Mouse (Mus musculus) hindbrain, embryonic 12.5 days (tissue): ENCODE data around the gene Dnajb8. TPM values are rescaled to one million over a fixed set of nuclear protein-coding genes. Genes with fewer than 3 reads are reported as not detected.

Source experiments
- ATAC-seq: fragments of 200-750 bp; cut with Nextera tagmentation; 2 replicates; pipeline ENCODE4 v1.8.0; 2017; ENCODE audit warnings: moderate TSS enrichment; ENCODE audit not compliant: low FRiP score
- H3K27ac ChIP-seq: fragments of 300-500 bp; sonication (generic); 2 replicates; pipeline ENCODE4 v1.5.1; 2016; ENCODE audit warnings: mild to moderate bottlenecking
- H3K27me3 ChIP-seq: fragments of 300-500 bp; sonication (generic); 2 replicates; pipeline ENCODE4 v1.6.1; 2016; ENCODE audit warnings: mild to moderate bottlenecking
- H3K36me3 ChIP-seq: fragments of 300-500 bp; sonication (generic); 2 replicates; pipeline ENCODE4 v1.6.1; 2016; ENCODE audit warnings: mild to moderate bottlenecking
- H3K4me1 ChIP-seq: fragments of 300-500 bp; sonication (generic); 2 replicates; pipeline ENCODE4 v1.6.1; 2016
- H3K4me2 ChIP-seq: fragments of 300-500 bp; sonication (generic); replicated peaks from 2 replicates; pipeline ENCODE4 v1.6.1; 2016; ENCODE audit warnings: mild to moderate bottlenecking
- H3K4me3 ChIP-seq: fragments of 300-500 bp; sonication (generic); 2 replicates; pipeline ENCODE4 v1.5.1; 2016; ENCODE audit warnings: mild to moderate bottlenecking
- H3K9ac ChIP-seq: fragments of 300-500 bp; sonication (generic); 2 replicates; pipeline ENCODE4 v1.6.1; 2016; ENCODE audit warnings: mild to moderate bottlenecking, moderate library complexity
- H3K9me3 ChIP-seq: fragments of 300-500 bp; sonication (generic); replicated peaks from 2 replicates; pipeline ENCODE4 v1.6.1; 2016; ENCODE audit warnings: mild to moderate bottlenecking
- WGBS: fragments of 180-500 bp; shearing (Covaris S2); methylation state at CpG from one replicate; pipeline ENCODE4 v1.1.7; 2016; 5-methylcytosine and 5-hydroxymethylcytosine counted together
- polyA plus RNA-seq: library from polyadenylated mRNA; unstranded; fragments of >200 nt; fragmentation: Nextera tagmentation; extraction: Ambion mirVana; gene quantifications from 2 replicates; pipeline ENCODE4 v1.2.1, GENCODE M21; 2016

The Dnajb8 gene
- polyA plus RNA-seq, 1 experiment from 2014 or later: not detected

GRCm38 (mm10) chr6:88201926-88202700 lies 20.0 kb upstream of the Dnajb8 start:
- Histone ChIP-seq H3K27ac (no peak overlapping the region), H3K9me3 (no peaks in the 10 kb centered on the region), H3K4me3 (peak overlapping the region; percentile 11; the same call in 1 of the 2 replicates), H3K27me3 (peaks cover 98% of the 10 kb centered on the region), H3K4me1 (peaks cover 36% of the 10 kb centered on the region), H3K4me2 (peak overlapping the region; percentile 7; the same call in 1 of the 2 replicates), H3K9ac (no peak overlapping the region), H3K36me3 (no peaks in the 10 kb centered on the region)
- no peak for ATAC-seq
- 6% methylated on average over 15 of the region's 15 CpGs for WGBS

GRCm38 (mm10) chr6:88202921-88203690 lies 19.0 kb upstream of the Dnajb8 start:
- H3K4me2 ChIP-seq: peak overlapping the region; percentile 24; the same call in 1 of the 2 replicates
- WGBS: under 1% methylated on average over 24 of the region's 24 CpGs
- peaks cover 98% of the 10 kb centered on the region for H3K27me3 ChIP-seq
- H3K4me1 ChIP-seq: peaks cover 30% of the 10 kb centered on the region
- no peaks in the 10 kb centered on the region for H3K36me3 ChIP-seq
- H3K9ac ChIP-seq: no peak overlapping the region
- no peak overlapping the region for H3K27ac ChIP-seq
- no peak for ATAC-seq
- no peaks in the 10 kb centered on the region for H3K9me3 ChIP-seq
- no peak overlapping the region for H3K4me3 ChIP-seq

GRCm38 (mm10) chr6:88203791-88204405 lies 18.2 kb upstream of the Dnajb8 start:
- Histone ChIP-seq H3K36me3 (no peaks in the 10 kb centered on the region), H3K9me3 (no peaks in the 10 kb centered on the region), H3K4me3 (no peak overlapping the region), H3K27ac (no peak overlapping the region), H3K9ac (no peak overlapping the region), H3K4me1 (peaks cover 22% of the 10 kb centered on the region), H3K27me3 (peaks cover 98% of the 10 kb centered on the region), H3K4me2 (peak overlapping the region; percentile 24; the same call in 1 of the 2 replicates)
- WGBS: 7% methylated on average over 10 of the region's 10 CpGs
- no peak for ATAC-seq

- Histone ChIP-seq H3K4me3 (no peak overlapping the region), H3K27me3 (peaks cover 92% of the 10 kb centered on the region), H3K36me3 (no peaks in the 10 kb centered on the region), H3K9me3 (no peaks in the 10 kb centered on the region), H3K27ac (no peak overlapping the region), H3K4me1 (peaks cover 14% of the 10 kb centered on the region), H3K4me2 (0 out of 2 replicates have a peak overlapping the region, but pooled peaks have one; percentile 1), H3K9ac (no peak overlapping the region)
- no peak for ATAC-seq
- 8% methylated on average over 25 of the region's 25 CpGs for WGBS
Observed at GRCm38 (mm10) chr6:88204531-88205385, 17.3 kb upstream of the Dnajb8 start.

- Histone ChIP-seq H3K4me3 (no peak overlapping the region), H3K4me1 (peaks cover 10% of the 10 kb centered on the region; the same call in 1 of the 2 replicates), H3K36me3 (no peaks in the 10 kb centered on the region), H3K27me3 (peaks cover 86% of the 10 kb centered on the region), H3K9ac (no peak overlapping the region), H3K9me3 (no peaks in the 10 kb centered on the region), H3K27ac (no peak overlapping the region), H3K4me2 (no peak overlapping the region)
- no peak for ATAC-seq
- WGBS: 28% methylated on average over 7 of the region's 7 CpGs
Observed at GRCm38 (mm10) chr6:88205386-88205700, 16.7 kb upstream of the Dnajb8 start.

GRCm38 (mm10) chr6:88205937-88206336 lies 16.1 kb upstream of the Dnajb8 start:
- H3K9ac ChIP-seq: no peak overlapping the region
- WGBS: 10% methylated on average over 9 of the region's 9 CpGs
- H3K4me3 ChIP-seq: no peak overlapping the region
- H3K27ac ChIP-seq: no peak overlapping the region
- no peaks in the 10 kb centered on the region for H3K9me3 ChIP-seq
- no peaks in the 10 kb centered on the region for H3K36me3 ChIP-seq
- no peak for ATAC-seq
- peaks cover 10% of the 10 kb centered on the region; the same call in 1 of the 2 replicates for H3K4me1 ChIP-seq
- peaks cover 80% of the 10 kb centered on the region for H3K27me3 ChIP-seq
- H3K4me2 ChIP-seq: no peak overlapping the region

- ATAC-seq: no peak
- no peak overlapping the region for H3K4me3 ChIP-seq
- no peaks in the 10 kb centered on the region for H3K36me3 ChIP-seq
- WGBS: 44% methylated on average over 7 of the region's 7 CpGs
- H3K4me2 ChIP-seq: no peak overlapping the region
- no peak overlapping the region for H3K9ac ChIP-seq
- peaks cover 74% of the 10 kb centered on the region for H3K27me3 ChIP-seq
- peaks cover 10% of the 10 kb centered on the region; the same call in 1 of the 2 replicates for H3K4me1 ChIP-seq
- H3K27ac ChIP-seq: no peak overlapping the region
- no peaks in the 10 kb centered on the region for H3K9me3 ChIP-seq
Observed at GRCm38 (mm10) chr6:88206566-88206965, 15.5 kb upstream of the Dnajb8 start.

- H3K9me3 ChIP-seq: no peaks in the 10 kb centered on the region
- no peak overlapping the region for H3K4me3 ChIP-seq
- no peak for ATAC-seq
- H3K4me1 ChIP-seq: peaks cover 10% of the 10 kb centered on the region; the same call in 1 of the 2 replicates
- H3K36me3 ChIP-seq: no peaks in the 10 kb centered on the region
- WGBS: 90% methylated on average over 10 of the region's 10 CpGs
- H3K9ac ChIP-seq: no peak overlapping the region
- no peak overlapping the region for H3K27ac ChIP-seq
- peaks cover 64% of the 10 kb centered on the region for H3K27me3 ChIP-seq
- H3K4me2 ChIP-seq: no peak overlapping the region
Observed at GRCm38 (mm10) chr6:88207403-88208033, 14.6 kb upstream of the Dnajb8 start.

GRCm38 (mm10) chr6:88208321-88208720 lies 13.7 kb upstream of the Dnajb8 start:
- WGBS: 91% methylated on average over 3 of the region's 3 CpGs
- Histone ChIP-seq H3K4me2 (no peak overlapping the region), H3K9me3 (no peaks in the 10 kb centered on the region), H3K4me3 (no peak overlapping the region), H3K4me1 (peaks cover 9% of the 10 kb centered on the region; the same call in 1 of the 2 replicates), H3K27me3 (peaks cover 61% of the 10 kb centered on the region), H3K36me3 (no peaks in the 10 kb centered on the region), H3K27ac (no peak overlapping the region), H3K9ac (no peak overlapping the region)
- no peak for ATAC-seq

GRCm38 (mm10) chr6:88209453-88209852 lies 12.6 kb upstream of the Dnajb8 start:
- no peak for ATAC-seq
- peaks cover 6% of the 10 kb centered on the region; the same call in 1 of the 2 replicates for H3K4me1 ChIP-seq
- H3K36me3 ChIP-seq: no peaks in the 10 kb centered on the region
- H3K4me2 ChIP-seq: no peak overlapping the region
- H3K9me3 ChIP-seq: no peaks in the 10 kb centered on the region
- H3K27me3 ChIP-seq: peaks cover 50% of the 10 kb centered on the region
- no peak overlapping the region for H3K27ac ChIP-seq
- 77% methylated on average over 5 of the region's 5 CpGs for whole genome bisulfite sequencing
- H3K4me3 ChIP-seq: no peak overlapping the region
- H3K9ac ChIP-seq: no peak overlapping the region

GRCm38 (mm10) chr6:88210182-88210581 lies 11.9 kb upstream of the Dnajb8 start:
- no peaks in the 10 kb centered on the region for H3K9me3 ChIP-seq
- no peak overlapping the region for H3K4me2 ChIP-seq
- ATAC-seq: no peak
- H3K27me3 ChIP-seq: peaks cover 42% of the 10 kb centered on the region
- H3K4me3 ChIP-seq: no peak overlapping the region
- no peak overlapping the region for H3K27ac ChIP-seq
- H3K36me3 ChIP-seq: no peaks in the 10 kb centered on the region
- no peak overlapping the region for H3K9ac ChIP-seq
- H3K4me1 ChIP-seq: 0 out of 2 replicates have a peak, but pooled peaks cover 3% of the 10 kb centered on the region
- WGBS: 55% methylated on average over 3 of the region's 3 CpGs
